Mouse (Mus musculus): Measurements from ENCODE around the gene Ess2. TPM values are rescaled to one million over a fixed set of nuclear protein-coding genes. Genes with fewer than 3 reads are reported as not detected.

Ess2 gene
- polyA plus RNA-seq, 1 experiment from 2014 or later: 56.2 TPM

DNA sequence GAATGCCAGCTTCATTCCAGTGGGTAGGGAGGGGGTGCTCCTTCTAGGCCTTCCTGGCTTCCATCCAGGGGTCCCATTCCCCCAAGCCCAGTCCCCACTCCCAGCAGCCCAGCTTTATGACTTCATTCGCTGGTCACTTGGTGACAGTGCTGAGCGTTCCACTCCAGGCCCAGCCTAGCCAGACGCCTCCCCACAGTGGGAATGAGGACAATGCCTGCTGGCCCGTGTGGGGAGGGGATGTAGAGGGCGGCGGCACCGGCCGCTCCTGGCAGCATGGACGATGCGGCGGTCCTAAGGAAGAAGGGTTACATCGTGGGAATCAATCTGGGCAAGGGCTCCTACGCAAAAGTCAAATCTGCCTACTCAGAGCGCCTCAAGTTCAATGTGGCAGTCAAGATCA, 12.7 kb downstream of the Ess2 start, which contains the start of the genes Dgcr2 and Tssk2:
TSS of gene Dgcr2 (minus strand) at position 101 of the 400 bp plus-strand sequence.
TSS of gene Tssk2 (plus strand) at position 176 of the 400 bp plus-strand sequence.
- WGBS: 92% methylated on average over 14 of the region's 14 CpGs
- peaks cover 56% of the 10 kb centered on the region for H3K36me3 ChIP-seq (replicated peaks)

DNA sequence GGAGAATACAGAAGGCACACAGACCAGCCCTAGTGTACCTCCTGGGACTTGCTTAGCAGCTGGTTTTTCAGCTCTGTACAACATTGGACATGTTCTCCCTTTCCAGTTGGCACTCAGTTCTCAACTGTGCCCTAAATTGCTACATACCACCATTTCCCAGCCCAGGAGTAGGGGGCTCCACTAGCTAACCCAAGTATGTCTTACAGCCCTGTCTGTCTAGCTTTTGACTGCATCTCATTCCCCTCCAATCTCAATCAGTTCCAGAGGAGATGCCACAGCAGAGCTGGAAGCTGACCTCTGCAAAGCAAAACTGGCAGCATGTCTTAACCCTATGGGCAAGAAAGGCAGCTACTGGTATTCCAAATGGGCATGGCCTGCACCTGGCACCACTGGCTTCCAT, 15.1 kb downstream of the Ess2 start:
- Histone ChIP-seq H3K4me3 (no peak overlapping the region), H3K9me3 (no peaks in the 10 kb centered on the region), H3K4me1 (peaks cover 10% of the 10 kb centered on the region), H3K36me3 (replicated peaks) (peaks cover 32% of the 10 kb centered on the region), H3K27ac (no peak overlapping the region), H3K27me3 (ENCODE audit: poor library complexity, severe bottlenecking) (no peaks in the 10 kb centered on the region)
- DNase-seq (ENCODE audit: extremely low spot score, low spot score): no peak

More for the DNA sequence above, 12.7 kb downstream of the Ess2 start, which contains the start of the genes Dgcr2 and Tssk2:
- H3K4me3 ChIP-seq: no peak within 1 kb of the TSS
- H3K9me3 ChIP-seq: no peaks in the 10 kb centered on the region
- H3K27ac ChIP-seq: no peak within 1 kb of the TSS
- no peak for DNase-seq (ENCODE audit: extremely low spot score, low spot score)
- no peaks in the 10 kb centered on the region for H3K4me1 ChIP-seq
- no peaks in the 10 kb centered on the region for H3K27me3 ChIP-seq (ENCODE audit: poor library complexity, severe bottlenecking)

DNA sequence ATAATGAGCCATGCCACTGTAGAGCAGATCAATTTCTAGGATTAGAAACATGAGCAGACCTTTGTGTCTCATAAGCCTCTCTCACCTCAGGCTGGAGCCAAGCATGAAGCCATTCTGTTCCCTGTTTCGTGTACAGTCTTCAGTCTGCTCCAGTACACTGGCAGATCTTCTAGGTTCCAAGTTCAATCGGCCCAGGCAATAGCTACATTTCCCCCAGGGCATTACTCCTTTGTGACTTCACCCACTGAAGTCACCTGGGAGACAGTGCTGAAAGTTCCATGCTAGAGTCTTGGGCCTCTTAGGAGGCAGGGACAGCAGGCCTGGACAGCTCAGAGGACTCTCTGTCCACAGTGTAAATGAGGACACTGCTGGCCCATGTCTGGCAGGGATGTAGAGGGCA, 17.2 kb downstream of the Ess2 start, which contains the start of gene Tssk1:
TSS of gene Tssk1 (plus strand) at position 301 of the 400 bp plus-strand sequence.
- Histone ChIP-seq H3K27ac (no peak within 1 kb of the TSS), H3K27me3 (ENCODE audit: poor library complexity, severe bottlenecking) (no peaks in the 10 kb centered on the region), H3K9me3 (no peaks in the 10 kb centered on the region), H3K4me1 (peaks cover 27% of the 10 kb centered on the region), H3K4me3 (no peak within 1 kb of the TSS), H3K36me3 (replicated peaks) (peaks cover 20% of the 10 kb centered on the region)
- WGBS: 83% methylated on average over 2 of the region's 2 CpGs
- no peak for DNase-seq (ENCODE audit: extremely low spot score, low spot score)

DNA sequence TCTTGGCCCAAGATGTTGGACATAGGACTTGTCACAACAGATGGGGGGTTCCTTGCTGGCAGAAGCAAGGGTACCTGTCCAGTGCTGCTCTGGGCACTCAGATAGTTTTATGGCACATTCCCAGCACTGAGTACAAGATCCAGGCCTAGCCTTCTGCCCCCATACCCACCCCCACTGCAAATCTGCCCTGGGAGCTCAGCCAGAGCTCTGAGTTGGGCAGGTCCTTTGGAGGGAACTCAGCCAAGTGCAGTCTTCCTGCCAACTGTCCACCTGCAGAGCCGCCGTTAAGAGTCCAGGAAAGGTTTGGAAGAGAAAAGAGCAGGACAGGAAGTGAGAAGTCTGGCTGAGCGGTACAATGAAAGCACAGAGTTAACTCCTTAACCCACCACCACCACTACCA, 18.5 kb downstream of the Ess2 start:
- no peaks in the 10 kb centered on the region for H3K9me3 ChIP-seq
- no peak overlapping the region for H3K4me3 ChIP-seq
- H3K27ac ChIP-seq: no peak overlapping the region
- H3K36me3 ChIP-seq (replicated peaks): peaks cover 9% of the 10 kb centered on the region; the same call in 1 of the 2 replicates
- 83% methylated on average over 3 of the region's 3 CpGs for WGBS
- no peak for DNase-seq (ENCODE audit: extremely low spot score, low spot score)
- peaks cover 27% of the 10 kb centered on the region for H3K4me1 ChIP-seq
- H3K27me3 ChIP-seq (ENCODE audit: poor library complexity, severe bottlenecking): no peaks in the 10 kb centered on the region

DNA sequence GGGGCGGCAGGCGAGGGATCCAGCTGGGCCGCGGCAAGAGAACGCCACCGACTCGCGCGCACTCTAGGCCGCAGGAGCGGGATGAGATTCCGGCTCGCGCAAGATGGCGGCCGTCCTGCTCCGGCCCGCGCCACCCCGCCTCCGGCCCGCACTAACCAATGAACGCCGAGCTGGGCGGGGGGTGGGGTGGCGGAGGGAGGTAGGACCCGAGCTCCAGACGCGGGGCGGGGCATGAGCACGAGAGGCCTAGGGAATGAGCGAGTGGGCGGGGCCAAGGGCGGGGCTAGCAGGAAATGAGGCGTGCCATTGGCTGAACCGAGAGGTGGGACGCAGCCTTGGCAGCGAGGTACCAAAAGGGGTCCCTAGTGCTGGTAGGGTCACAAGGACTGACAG, 19.6 kb downstream of the Ess2 start, which contains the start of gene Gm20518:
TSS of gene Gm20518 (minus strand) at position 105 of the 393 bp plus-strand sequence.
- under 1% methylated on average over 38 of the region's 38 CpGs for WGBS
- H3K27ac ChIP-seq: peak within 1 kb of the TSS; percentile 99
- H3K4me3 ChIP-seq: peak within 1 kb of the TSS; percentile 98
- H3K9me3 ChIP-seq: no peaks in the 10 kb centered on the region
- peaks cover 13% of the 10 kb centered on the region; the same call in 1 of the 2 replicates for H3K36me3 ChIP-seq (replicated peaks)
- DNase-seq (ENCODE audit: extremely low spot score, low spot score): peak; percentile 100
- H3K27me3 ChIP-seq (ENCODE audit: poor library complexity, severe bottlenecking): no peaks in the 10 kb centered on the region
- peaks cover 27% of the 10 kb centered on the region for H3K4me1 ChIP-seq

DNA sequence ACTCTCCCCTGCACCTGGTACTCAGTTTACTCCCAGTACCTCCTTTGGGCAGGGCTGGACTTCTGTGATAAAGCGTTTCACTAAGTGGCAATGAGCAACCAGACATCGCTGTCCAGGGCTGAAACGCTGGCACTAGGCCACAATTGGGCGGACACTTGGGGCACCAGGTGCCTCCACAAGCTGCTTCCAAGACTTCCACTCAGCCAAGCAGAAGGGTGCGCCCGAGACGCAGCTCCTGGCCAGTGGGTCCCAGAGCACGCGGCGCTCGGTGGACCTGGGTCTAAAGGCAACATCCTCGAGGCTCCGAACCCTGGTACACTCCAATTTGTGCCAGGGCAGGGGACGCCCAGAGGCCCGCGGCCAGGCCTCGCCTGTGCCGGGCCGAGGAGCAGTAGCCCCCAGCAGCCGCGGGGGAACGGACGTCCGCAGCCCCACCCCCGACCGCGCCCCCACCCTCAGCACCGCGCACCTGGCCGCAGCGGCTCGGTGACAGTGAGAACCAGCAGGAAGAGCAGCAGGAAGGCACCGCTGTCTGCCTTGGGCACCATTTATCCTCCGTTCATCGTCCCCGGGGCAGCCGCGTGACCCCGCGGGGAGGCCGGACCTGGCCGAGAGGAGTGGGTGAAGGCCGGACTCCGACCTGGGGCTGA, 20.1 kb downstream of the Ess2 start:
- H3K4me1 ChIP-seq: peaks cover 27% of the 10 kb centered on the region
- WGBS: under 1% methylated on average over 44 of the region's 44 CpGs
- peak overlapping the region; percentile 98 for H3K4me3 ChIP-seq
- peak; percentile 48 for DNase-seq (ENCODE audit: extremely low spot score, low spot score)
- peaks cover 16% of the 10 kb centered on the region for H3K36me3 ChIP-seq (replicated peaks)
- H3K27ac ChIP-seq: peak overlapping the region; percentile 99
- no peaks in the 10 kb centered on the region for H3K9me3 ChIP-seq
- H3K27me3 ChIP-seq (ENCODE audit: poor library complexity, severe bottlenecking): no peaks in the 10 kb centered on the region

DNA sequence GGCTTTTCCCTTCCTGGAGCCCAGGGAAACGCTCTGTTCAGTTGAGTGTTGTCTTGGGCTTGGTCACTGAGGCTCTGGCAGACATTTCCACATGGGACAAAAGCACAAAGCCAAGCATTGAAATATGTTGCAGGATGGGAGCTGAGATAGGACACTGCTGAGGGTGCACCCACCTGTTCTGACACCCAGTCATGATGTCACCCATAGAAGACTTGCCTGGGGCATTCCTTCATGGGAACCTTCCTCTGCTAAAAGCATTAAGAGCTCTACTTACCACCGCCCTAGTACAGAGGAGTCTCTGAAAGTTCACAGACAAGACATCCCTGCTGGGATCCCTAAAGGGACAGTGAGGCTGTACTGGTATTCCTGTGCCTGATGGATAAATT, 20.8 kb downstream of the Ess2 start:
- Histone ChIP-seq H3K4me3 (peak overlapping the region; percentile 98), H3K9me3 (no peaks in the 10 kb centered on the region), H3K4me1 (peaks cover 27% of the 10 kb centered on the region), H3K27me3 (ENCODE audit: poor library complexity, severe bottlenecking) (no peaks in the 10 kb centered on the region), H3K36me3 (replicated peaks) (peaks cover 24% of the 10 kb centered on the region), H3K27ac (peak overlapping the region; percentile 99)
- WGBS: 65% methylated on average over 2 of the region's 2 CpGs
- DNase-seq (ENCODE audit: extremely low spot score, low spot score): no peak

DNA sequence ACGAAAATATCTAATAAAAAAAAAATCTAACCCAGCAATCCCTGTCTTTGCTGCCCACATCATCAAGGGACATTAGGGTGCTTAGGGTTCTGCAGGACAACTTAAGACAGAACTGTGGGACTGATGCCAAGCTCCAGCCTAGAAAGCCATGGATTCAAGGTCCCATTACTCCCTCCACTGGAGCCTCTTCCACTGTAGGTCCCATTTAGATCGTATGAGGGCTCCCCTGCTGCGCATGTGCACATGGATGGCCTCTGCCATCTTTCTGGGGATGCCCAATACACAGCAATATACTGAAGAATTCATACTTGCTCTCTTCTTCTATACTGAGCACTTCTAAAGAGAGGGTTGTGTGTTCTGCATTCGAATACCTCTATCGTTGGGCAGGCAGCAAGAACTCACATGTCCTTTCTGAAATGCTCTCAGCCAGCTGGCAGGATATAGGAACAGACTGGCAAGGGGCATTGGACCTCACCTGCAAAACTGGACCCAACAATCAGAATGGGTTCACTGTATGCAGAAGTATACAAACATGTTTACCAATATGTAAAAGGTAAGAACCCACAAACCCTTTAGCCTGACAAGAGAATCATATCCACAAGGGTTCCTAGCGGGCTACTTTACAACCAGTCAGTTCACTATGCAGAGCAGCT, 21.3 kb downstream of the Ess2 start:
- H3K36me3 ChIP-seq (replicated peaks): peaks cover 29% of the 10 kb centered on the region
- H3K4me3 ChIP-seq: peak overlapping the region; percentile 98
- H3K4me1 ChIP-seq: peaks cover 27% of the 10 kb centered on the region
- DNase-seq (ENCODE audit: extremely low spot score, low spot score): no peak
- H3K27ac ChIP-seq: peak overlapping the region; percentile 99; the same call in 1 of the 2 replicates
- 92% methylated on average over 6 of the region's 6 CpGs for WGBS
- no peaks in the 10 kb centered on the region for H3K9me3 ChIP-seq
- H3K27me3 ChIP-seq (ENCODE audit: poor library complexity, severe bottlenecking): no peaks in the 10 kb centered on the region

DNA sequence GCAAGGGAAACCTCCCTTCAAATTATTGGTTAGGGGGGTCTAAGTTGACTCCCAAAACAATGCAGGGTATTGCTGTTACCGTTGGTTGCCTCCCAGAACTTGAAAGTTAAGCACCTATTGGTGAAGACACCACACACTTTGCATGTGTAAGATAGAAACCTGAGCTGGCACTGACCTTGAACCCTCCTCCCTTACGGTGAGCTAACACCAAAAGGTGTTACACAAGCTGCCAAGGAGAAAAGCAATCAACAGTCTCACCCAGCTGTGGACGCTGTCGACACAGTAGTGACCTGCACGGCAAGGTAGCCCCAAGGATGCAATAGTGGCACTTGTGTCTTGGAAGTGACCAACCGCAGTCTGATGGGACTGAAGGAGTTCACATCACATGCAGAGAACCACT, 27.0 kb downstream of the Ess2 start:
- H3K36me3 ChIP-seq (replicated peaks): peaks cover 68% of the 10 kb centered on the region
- WGBS: 91% methylated on average over 6 of the region's 6 CpGs
- H3K4me1 ChIP-seq: no peaks in the 10 kb centered on the region
- H3K4me3 ChIP-seq: no peak overlapping the region
- H3K9me3 ChIP-seq: no peaks in the 10 kb centered on the region; the same call in 1 of the 2 replicates
- DNase-seq (ENCODE audit: extremely low spot score, low spot score): no peak
- H3K27ac ChIP-seq: no peak overlapping the region
- H3K27me3 ChIP-seq (ENCODE audit: poor library complexity, severe bottlenecking): no peaks in the 10 kb centered on the region

DNA sequence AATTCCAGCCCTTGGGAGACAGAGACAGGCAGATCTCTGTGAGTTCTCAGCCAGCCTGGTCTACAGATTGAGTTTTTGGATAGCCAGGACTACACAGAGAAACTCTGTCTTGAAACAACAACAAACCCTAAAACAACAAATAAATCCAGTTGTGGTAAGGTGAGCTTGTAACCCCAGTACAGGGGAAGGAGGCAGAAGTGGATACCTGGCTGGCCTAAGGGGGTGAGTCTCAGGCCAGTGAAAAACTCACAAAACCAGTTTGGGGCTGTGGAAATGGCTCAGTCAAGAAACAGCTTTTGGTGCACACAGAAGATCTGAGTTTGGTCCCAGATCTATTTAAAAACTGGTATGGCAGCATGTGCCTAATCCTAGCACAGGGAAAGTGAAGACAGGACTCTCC, 29.0 kb downstream of the Ess2 start:
- Histone ChIP-seq H3K27me3 (ENCODE audit: poor library complexity, severe bottlenecking) (no peaks in the 10 kb centered on the region), H3K27ac (no peak overlapping the region), H3K4me1 (no peaks in the 10 kb centered on the region), H3K9me3 (no peaks in the 10 kb centered on the region; the same call in 1 of the 2 replicates), H3K36me3 (replicated peaks) (peaks cover 87% of the 10 kb centered on the region), H3K4me3 (no peak overlapping the region)
- DNase-seq (ENCODE audit: extremely low spot score, low spot score): no peak

DNA sequence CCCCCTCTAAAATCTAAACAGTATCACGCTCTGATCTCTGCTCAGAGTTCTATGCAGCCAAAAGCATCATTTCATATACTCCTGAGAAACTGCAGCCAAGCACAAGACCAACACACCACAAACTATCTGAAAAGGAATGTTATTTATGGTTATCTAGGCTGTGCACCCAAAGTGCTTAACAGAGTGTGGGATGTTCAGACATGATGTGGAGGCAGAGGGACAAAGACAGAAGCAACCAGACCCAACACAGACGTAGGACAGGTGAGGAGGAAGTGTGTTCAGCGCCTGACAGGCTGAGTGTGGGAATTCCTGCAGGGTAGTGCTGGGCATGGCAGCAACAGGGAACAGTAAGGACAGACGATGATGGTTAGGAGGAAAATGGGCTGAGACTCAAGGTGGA, 31.6 kb downstream of the Ess2 start:
- WGBS: 95% methylated on average over 4 of the region's 4 CpGs
- H3K27ac ChIP-seq: no peak overlapping the region
- DNase-seq (ENCODE audit: extremely low spot score, low spot score): no peak
- H3K27me3 ChIP-seq (ENCODE audit: poor library complexity, severe bottlenecking): no peaks in the 10 kb centered on the region
- H3K4me1 ChIP-seq: no peaks in the 10 kb centered on the region
- peaks cover 74% of the 10 kb centered on the region for H3K36me3 ChIP-seq (replicated peaks)
- H3K9me3 ChIP-seq: no peaks in the 10 kb centered on the region; the same call in 1 of the 2 replicates
- H3K4me3 ChIP-seq: no peak overlapping the region

DNA sequence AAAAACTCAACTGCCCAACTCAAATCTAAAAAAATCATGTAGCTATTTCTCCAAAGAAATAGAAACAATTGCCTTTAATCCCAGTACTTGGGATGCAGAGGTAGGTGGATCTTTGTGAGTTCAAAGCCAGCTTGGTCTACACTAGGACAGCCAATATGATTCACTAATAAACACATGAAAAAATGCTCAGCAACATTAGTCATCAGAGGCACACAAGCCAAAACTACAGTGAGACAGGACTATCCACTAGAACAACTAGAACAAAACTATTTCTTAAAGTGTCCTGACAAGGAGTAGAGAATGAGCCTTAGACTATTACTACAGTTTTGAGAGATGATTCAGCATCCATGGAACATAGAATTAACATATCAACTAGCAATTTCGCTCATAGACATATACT, 35.1 kb downstream of the Ess2 start:
- Histone ChIP-seq H3K27ac (no peak overlapping the region), H3K4me3 (no peak overlapping the region), H3K4me1 (no peaks in the 10 kb centered on the region), H3K36me3 (replicated peaks) (peaks cover 71% of the 10 kb centered on the region), H3K27me3 (ENCODE audit: poor library complexity, severe bottlenecking) (no peaks in the 10 kb centered on the region), H3K9me3 (no peaks in the 10 kb centered on the region; the same call in 1 of the 2 replicates)
- no peak for DNase-seq (ENCODE audit: extremely low spot score, low spot score)
- 98% methylated on average over 1 of the region's 1 CpGs for WGBS

DNA sequence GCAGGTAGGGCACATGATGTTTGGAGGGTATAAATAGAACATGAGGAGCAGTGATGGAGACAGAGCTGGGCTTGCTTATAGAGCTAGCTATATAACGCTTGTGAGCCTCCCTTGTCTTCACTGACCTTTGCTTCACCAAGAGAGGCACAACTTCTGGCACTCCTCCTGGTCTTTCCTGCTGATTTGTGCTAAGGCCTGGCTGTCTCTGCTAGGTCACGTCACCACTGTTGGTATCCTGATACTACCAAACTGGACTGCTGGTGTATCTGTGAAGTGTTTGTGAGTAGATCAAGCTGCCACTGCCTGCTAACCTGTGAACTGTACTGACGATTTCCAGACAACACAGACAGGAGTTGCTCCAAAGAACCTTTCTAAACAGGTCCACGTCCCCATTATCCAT, 36.0 kb downstream of the Ess2 start:
- Histone ChIP-seq H3K27ac (no peak overlapping the region), H3K4me1 (no peaks in the 10 kb centered on the region), H3K36me3 (replicated peaks) (peaks cover 77% of the 10 kb centered on the region), H3K9me3 (no peaks in the 10 kb centered on the region; the same call in 1 of the 2 replicates), H3K4me3 (no peak overlapping the region), H3K27me3 (ENCODE audit: poor library complexity, severe bottlenecking) (no peaks in the 10 kb centered on the region)
- 91% methylated on average over 4 of the region's 4 CpGs for WGBS
- DNase-seq (ENCODE audit: extremely low spot score, low spot score): no peak
